Mouse (Mus musculus): ENCODE results near the gene Gm14685. TPM values are rescaled to one million over a fixed set of nuclear protein-coding genes. Genes with fewer than 3 reads are reported as not detected.
"Not testable (repeated sequence)": the region's sequence is repeated elsewhere in the genome, so short reads cannot be mapped to it uniquely, and the experiment has no call there.

Gene Gm14685
- 0.12 and 0.29 TPM in 2 replicates for polyA plus RNA-seq (2016; fragmentation: Nextera tagmentation; extraction: Ambion mirVana)

- H3K9me3 ChIP-seq (replicated peaks); DNase-seq (ENCODE audit: low spot score); H3K4me1 ChIP-seq; H3K27ac ChIP-seq (replicated peaks); H3K4me3 ChIP-seq; H3K36me3 ChIP-seq; H3K27me3 ChIP-seq (ENCODE audit: low read depth, poor library complexity, severe bottlenecking): not testable (repeated sequence)
- WGBS, result no CpG with 5 or more reads among the region's 7 CpGs
Measured at GRCm38 (mm10) chrX:73116747-73117146, at the start of gene Gm14685. Gm14685 (plus strand) TSS chrX:73117047.

DNA sequence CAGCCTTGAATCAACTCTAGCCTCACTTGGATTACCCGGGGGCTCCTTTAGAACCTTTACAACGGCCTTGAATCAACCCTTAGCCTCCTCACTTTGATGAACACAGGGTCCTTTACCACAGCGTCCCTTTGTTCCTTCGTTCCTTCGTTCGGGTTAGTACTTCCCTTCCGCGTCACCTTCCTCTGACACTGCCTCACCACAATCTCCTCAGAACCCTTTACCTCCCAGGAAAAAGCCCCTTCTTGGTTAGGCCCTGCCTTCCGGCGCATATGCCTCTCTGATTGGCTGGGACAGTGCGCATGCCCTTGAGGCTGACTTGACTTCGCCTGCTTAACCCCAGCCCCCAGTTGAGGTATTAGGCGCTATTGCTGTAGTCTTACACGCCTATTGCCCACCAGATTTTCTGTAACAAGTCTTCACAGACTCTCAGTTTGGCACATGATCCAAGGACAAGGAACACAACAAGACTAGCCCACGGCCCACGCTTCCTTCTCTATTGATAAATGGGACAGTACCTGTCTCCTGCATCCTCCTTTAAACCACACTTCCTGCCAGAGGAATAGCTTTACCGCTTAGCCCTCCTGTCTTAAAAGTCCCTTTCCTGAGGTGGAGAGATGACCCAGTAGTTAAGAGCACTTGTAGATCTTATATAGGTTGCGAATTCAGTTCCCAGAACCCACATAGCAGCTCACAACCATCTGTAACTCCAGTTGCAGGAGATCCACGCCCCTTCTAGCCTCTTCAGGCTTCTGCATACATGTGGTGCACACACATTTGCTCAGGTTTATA lies 34.4 kb upstream of the Gm14685 start, which contains the start of gene Xlr4a:
TSS of gene Xlr4a (minus strand) at position 212 of the 789 bp plus-strand sequence.
- 81% methylated on average over 19 of the region's 19 CpGs for WGBS
- not testable (repeated sequence) for H3K9me3 ChIP-seq (replicated peaks); H3K4me1 ChIP-seq; H3K27me3 ChIP-seq (ENCODE audit: low read depth, poor library complexity, severe bottlenecking); H3K36me3 ChIP-seq; H3K27ac ChIP-seq (replicated peaks); DNase-seq (ENCODE audit: low spot score); H3K4me3 ChIP-seq

- WGBS, result 74% methylated on average over 13 of the region's 13 CpGs
- H3K36me3 ChIP-seq; H3K4me1 ChIP-seq; DNase-seq (ENCODE audit: low spot score); H3K27me3 ChIP-seq (ENCODE audit: low read depth, poor library complexity, severe bottlenecking); H3K27ac ChIP-seq (replicated peaks); H3K9me3 ChIP-seq (replicated peaks); H3K4me3 ChIP-seq: not testable (repeated sequence)
Measured at GRCm38 (mm10) chrX:73096941-73097508, 19.8 kb upstream of the Gm14685 start, which contains the start of gene Xlr3a. Xlr3a (minus strand) TSS chrX:73097095.

- not testable (repeated sequence) for DNase-seq (ENCODE audit: low spot score); H3K27ac ChIP-seq (replicated peaks); H3K9me3 ChIP-seq (replicated peaks); H3K27me3 ChIP-seq (ENCODE audit: low read depth, poor library complexity, severe bottlenecking); H3K36me3 ChIP-seq; H3K4me3 ChIP-seq; H3K4me1 ChIP-seq
- no CpG with 5 or more reads among the region's 12 CpGs for WGBS
Measured at GRCm38 (mm10) chrX:73122859-73123829, 6.3 kb downstream of the Gm14685 start.

GRCm38 (mm10) chrX:73143218-73143618 lies 26.4 kb downstream of the Gm14685 start:
- WGBS, result no CpG with 5 or more reads among the region's 7 CpGs
- H3K4me3 ChIP-seq; H3K9me3 ChIP-seq (replicated peaks); H3K27me3 ChIP-seq (ENCODE audit: low read depth, poor library complexity, severe bottlenecking); H3K36me3 ChIP-seq; DNase-seq (ENCODE audit: low spot score); H3K4me1 ChIP-seq; H3K27ac ChIP-seq (replicated peaks): not testable (repeated sequence)

DNA sequence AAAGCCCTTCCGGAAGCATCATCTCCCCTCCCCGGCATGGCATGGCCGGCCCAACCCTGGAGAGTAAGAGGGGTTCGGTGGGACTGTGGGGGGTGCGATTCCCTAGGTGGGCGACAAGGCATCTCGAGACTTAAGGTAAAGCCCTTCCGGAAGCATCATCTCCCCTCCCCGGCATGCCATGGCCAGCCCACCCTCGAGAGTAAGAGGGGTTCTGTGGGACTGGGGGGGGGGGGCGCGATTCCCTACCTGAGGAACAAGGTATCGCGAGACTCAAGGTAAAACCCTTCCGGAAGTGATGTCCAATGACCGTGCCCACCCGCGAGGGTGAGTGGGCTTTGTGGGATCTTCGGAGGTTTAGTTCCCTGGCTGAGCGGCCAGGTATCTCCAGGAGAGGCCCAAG lies 31.6 kb downstream of the Gm14685 start, which contains the start of gene Xlr5b:
TSS of gene Xlr5b (plus strand) at position 301 of the 400 bp plus-strand sequence.
- not testable (repeated sequence) for H3K9me3 ChIP-seq (replicated peaks); DNase-seq (ENCODE audit: low spot score); H3K4me3 ChIP-seq; H3K27ac ChIP-seq (replicated peaks); H3K36me3 ChIP-seq; H3K27me3 ChIP-seq (ENCODE audit: low read depth, poor library complexity, severe bottlenecking); H3K4me1 ChIP-seq
- no CpG with 5 or more reads among the region's 20 CpGs for WGBS

GRCm38 (mm10) chrX:73149350-73149749 lies 32.5 kb downstream of the Gm14685 start, which contains the start of gene DXBay18:
DXBay18 (minus strand) TSS chrX:73149450.
- not testable (repeated sequence) for H3K27ac ChIP-seq (replicated peaks); H3K9me3 ChIP-seq (replicated peaks); H3K27me3 ChIP-seq (ENCODE audit: low read depth, poor library complexity, severe bottlenecking); DNase-seq (ENCODE audit: low spot score); H3K36me3 ChIP-seq; H3K4me1 ChIP-seq; H3K4me3 ChIP-seq
- no CpG with 5 or more reads among the region's 7 CpGs for WGBS

- WGBS, result 96% methylated on average over 4 of the region's 15 CpGs
- H3K36me3 ChIP-seq; H3K4me1 ChIP-seq; DNase-seq (ENCODE audit: low spot score); H3K9me3 ChIP-seq (replicated peaks); H3K27ac ChIP-seq (replicated peaks); H3K4me3 ChIP-seq; H3K27me3 ChIP-seq (ENCODE audit: low read depth, poor library complexity, severe bottlenecking): not testable (repeated sequence)
Measured at GRCm38 (mm10) chrX:73176889-73177288, 60.0 kb downstream of the Gm14685 start, which contains the start of gene Spin2d. Spin2d (minus strand) TSS chrX:73176989.

Other genes with a start within 250 kb of the Gm14685 start
- gene Cetn2, start 198.6 kb upstream of the Gm14685 start, polyA plus RNA-seq (2016; fragmentation: Nextera tagmentation; extraction: Ambion mirVana), result 104 and 105 TPM in 2 replicates
- gene Nsdhl, start 198.5 kb upstream of the Gm14685 start, polyA plus RNA-seq (2016; fragmentation: Nextera tagmentation; extraction: Ambion mirVana), result 44.1 and 47.3 TPM in 2 replicates
- 2.6 and 3.2 TPM in 2 replicates for gene Zfp185, start 129.7 kb upstream of the Gm14685 start, polyA plus RNA-seq (2016; fragmentation: Nextera tagmentation; extraction: Ambion mirVana)
- 0.06 TPM in 1 of 2 replicates, not detected in the other for gene Pnma5, start 79.9 kb upstream of the Gm14685 start, polyA plus RNA-seq (2016; fragmentation: Nextera tagmentation; extraction: Ambion mirVana)
- gene Pnma3, start 52.3 kb upstream of the Gm14685 start, polyA plus RNA-seq (2016; fragmentation: Nextera tagmentation; extraction: Ambion mirVana), result 0.37 and 0.70 TPM in 2 replicates
- 0.52 and 0.68 TPM in 2 replicates for gene Xlr4a, start 34.6 kb upstream of the Gm14685 start, polyA plus RNA-seq (2016; fragmentation: Nextera tagmentation; extraction: Ambion mirVana)
- gene Xlr3a, start 20.0 kb upstream of the Gm14685 start, polyA plus RNA-seq (2016; fragmentation: Nextera tagmentation; extraction: Ambion mirVana), result 2.0 and 3.4 TPM in 2 replicates
- not detected in 2 replicates for gene Xlr5b, start 31.7 kb downstream of the Gm14685 start, polyA plus RNA-seq (2016; fragmentation: Nextera tagmentation; extraction: Ambion mirVana)
- gene DXBay18, start 32.4 kb downstream of the Gm14685 start, polyA plus RNA-seq (2016; fragmentation: Nextera tagmentation; extraction: Ambion mirVana), result 0.09 TPM in 1 of 2 replicates, not detected in the other
- not detected in 2 replicates for gene Spin2d, start 59.9 kb downstream of the Gm14685 start, polyA plus RNA-seq (2016; fragmentation: Nextera tagmentation; extraction: Ambion mirVana)
- 11.0 and 12.2 TPM in 2 replicates for gene Xlr3b, start 75.2 kb downstream of the Gm14685 start, polyA plus RNA-seq (2016; fragmentation: Nextera tagmentation; extraction: Ambion mirVana)
- gene Xlr4b, start 97.3 kb downstream of the Gm14685 start, polyA plus RNA-seq (2016; fragmentation: Nextera tagmentation; extraction: Ambion mirVana), result 0.31 and 0.55 TPM in 2 replicates
- 14.8 and 16.4 TPM in 2 replicates for gene F8a, start 111.2 kb downstream of the Gm14685 start, polyA plus RNA-seq (2016; fragmentation: Nextera tagmentation; extraction: Ambion mirVana)
- gene Xlr4c, start 126.1 kb downstream of the Gm14685 start, polyA plus RNA-seq (2016; fragmentation: Nextera tagmentation; extraction: Ambion mirVana), result not detected in 2 replicates
- not detected in 2 replicates for gene Xlr3c, start 148.3 kb downstream of the Gm14685 start, polyA plus RNA-seq (2016; fragmentation: Nextera tagmentation; extraction: Ambion mirVana)
- gene Xlr5a, start 175.9 kb downstream of the Gm14685 start, polyA plus RNA-seq (2016; fragmentation: Nextera tagmentation; extraction: Ambion mirVana), result not detected in 2 replicates
- not detected in 2 replicates for gene Xlr5c, start 175.9 kb downstream of the Gm14685 start, polyA plus RNA-seq (2016; fragmentation: Nextera tagmentation; extraction: Ambion mirVana)
- gene Gm45015, start 219.8 kb downstream of the Gm14685 start, polyA plus RNA-seq (2016; fragmentation: Nextera tagmentation; extraction: Ambion mirVana), result not detected in 2 replicates
- gene Zfp275, start 225.6 kb downstream of the Gm14685 start, polyA plus RNA-seq (2016; fragmentation: Nextera tagmentation; extraction: Ambion mirVana), result 15.3 and 16.3 TPM in 2 replicates

All from midbrain, embryonic 10.5 days (tissue).